Mouse (Mus musculus) megakaryocyte, embryonic 14.5 days (primary cell): ENCODE data around the gene Arv1.

Experiments
- FLI1 ChIP-seq: IDR thresholded peaks from 2 replicates; pipeline ENCODE4 v1.6.1; 2012; ENCODE audit warnings: low read length, inconsistent platforms, mixed read lengths
- GATA1 ChIP-seq: IDR thresholded peaks from 3 replicates; pipeline ENCODE4 v1.6.1; 2012; ENCODE audit warnings: mixed read lengths, low read length, inconsistent platforms, borderline replicate concordance

DNA sequence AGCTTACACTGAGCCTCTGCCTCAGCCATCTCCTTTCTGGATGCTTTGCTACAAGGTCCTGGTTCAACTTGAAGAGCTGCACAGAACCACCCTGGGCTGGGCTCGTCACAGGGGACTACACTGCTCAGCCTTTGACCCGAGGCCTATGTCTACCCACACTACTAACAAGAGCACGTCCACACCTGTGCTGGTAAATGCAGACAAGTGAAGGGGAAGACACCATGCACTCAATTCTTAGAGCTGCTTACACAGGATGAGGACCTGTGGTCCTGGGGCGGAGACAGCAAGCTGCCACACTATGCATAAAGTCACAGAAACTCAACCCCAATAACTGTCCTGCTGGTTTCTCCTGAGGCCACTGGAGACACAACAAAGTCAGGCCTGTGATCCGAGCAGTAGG lies 21.7 kb upstream of the Arv1 start:
- no peak for TF ChIP-seq GATA1
- TF ChIP-seq FLI1, result no peak
